Mouse (Mus musculus): ENCODE results near the gene CT030661.1.
"Not testable (repeated sequence)": the region's sequence is repeated elsewhere in the genome, so short reads cannot be mapped to it uniquely, and the experiment has no call there.

CT030661.1 gene

GRCm38 (mm10) chr17:22314730-22315226 is at the start of gene CT030661.1:
Gene CT030661.1, minus strand, starts transcription at chr17:22314837.
- DNase-seq (ENCODE audit: low spot score in 2 of 2): peak; percentile 88 to 96

- no peak for DNase-seq (ENCODE audit: low spot score in 2 of 2)
These were observed 49.3 kb upstream of the CT030661.1 start for GRCm38 (mm10) chr17:22363895-22364294.

GRCm38 (mm10) chr17:22361101-22361781 is 46.6 kb upstream of the CT030661.1 start, which contains the start of the genes Zfp944 and Zfp758:
Gene Zfp944, minus strand, starts transcription at chr17:22361400.
Gene Zfp758, plus strand, starts transcription at chr17:22361453.
- peak; percentile 7 to 11 for DNase-seq (ENCODE audit: low spot score in 2 of 2)

- no peak for DNase-seq (ENCODE audit: low spot score in 2 of 2)
These were observed 45.9 kb upstream of the CT030661.1 start for GRCm38 (mm10) chr17:22360572-22360971.

- peak in 1 of 2 experiments; percentile 4 for DNase-seq (ENCODE audit: low spot score in 2 of 2)
These were observed 38.2 kb upstream of the CT030661.1 start for GRCm38 (mm10) chr17:22352794-22353193.

GRCm38 (mm10) chr17:22315247-22315646 is 610 bp upstream of the CT030661.1 start:
- DNase-seq (ENCODE audit: low spot score in 2 of 2): not testable (repeated sequence)

- not testable (repeated sequence) for DNase-seq (ENCODE audit: low spot score in 2 of 2)
These were observed 418 bp downstream of the CT030661.1 start for GRCm38 (mm10) chr17:22314219-22314618.

Data from right cerebral cortex, postnatal 36 days (tissue).